Mouse (Mus musculus) cerebellum, adult 2 months (tissue): ENCODE results near the gene Gfy.

ENCODE experiments used
- CTCF ChIP-seq: fragments of 200-500 bp; IDR thresholded peaks from 2 replicates; pipeline ENCODE4 v1.5.1; 2011; ENCODE audit warnings: low read depth, mild to moderate bottlenecking, control low read depth, low read length, moderate library complexity, borderline replicate concordance; ENCODE audit not compliant: insufficient read depth
- POLR2A ChIP-seq: fragments of 200-500 bp; IDR thresholded peaks from 2 replicates; pipeline ENCODE4 v1.6.1; 2011; ENCODE audit warnings: low read length, control low read depth, borderline replicate concordance; ENCODE audit not compliant: insufficient read depth

DNA sequence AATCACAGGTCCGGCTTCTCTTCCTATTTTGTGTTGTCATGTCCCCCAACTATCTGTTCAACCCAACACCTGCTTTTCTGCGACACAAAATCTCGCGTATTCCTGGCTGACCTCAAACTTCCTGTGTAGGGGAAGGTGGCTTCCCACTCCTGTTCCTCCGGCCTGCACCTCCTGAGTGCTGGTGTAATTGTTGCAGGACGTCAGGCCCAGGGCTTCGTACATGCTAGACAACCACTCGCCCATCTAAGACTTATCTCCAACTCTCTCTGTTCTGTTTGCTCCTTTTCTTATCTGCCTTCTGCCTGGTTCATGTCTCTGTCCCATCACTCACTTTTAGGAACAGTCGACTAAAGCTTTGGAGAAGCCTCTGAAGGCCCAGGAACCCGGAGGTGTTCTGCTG, 31.7 kb upstream of the Gfy start:
- TF ChIP-seq POLR2A: no peak
- no peak for TF ChIP-seq CTCF
